Mouse (Mus musculus): ENCODE results near the gene Vgll4. TPM values are rescaled to one million over a fixed set of nuclear protein-coding genes. Genes with fewer than 3 reads are reported as not detected.

The Vgll4 gene
- total RNA-seq, 1 experiment, result 25.5 TPM

GRCm38 (mm10) chr6:114899652-114900051, 70.1 kb downstream of the Vgll4 start:
- DNase-seq (ENCODE audit: low read depth, low spot score), result no peak
- no peaks in the 10 kb centered on the region for H3K36me3 ChIP-seq (ENCODE audit: control insufficient read depth, insufficient read depth, low read length, poor library complexity, severe bottlenecking)

DNA sequence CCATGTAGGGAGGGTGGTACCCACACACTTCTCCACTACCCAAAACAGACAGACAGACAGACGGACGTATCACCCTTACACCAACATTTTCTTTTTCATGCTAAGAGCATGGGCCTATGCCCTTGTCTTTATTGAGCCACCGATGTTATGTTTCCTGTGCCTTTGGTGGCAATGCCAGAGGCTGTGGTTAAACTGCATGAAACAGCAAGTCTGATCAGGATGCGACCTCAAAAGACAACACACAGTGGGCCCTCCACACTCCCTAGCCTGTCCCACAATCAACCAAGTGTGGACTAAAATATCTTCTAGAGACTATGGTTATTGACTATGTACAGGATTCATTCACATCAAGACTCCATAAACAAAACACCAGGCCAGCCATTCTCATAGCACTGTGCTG, 70.8 kb downstream of the Vgll4 start:
- in situ Hi-C loops (cut with MboI; ENCODE audit: low sequenced_read_pairs in 2 of 2, unreplicated experiment in 2 of 2), result no loop called here
- H3K9me3 ChIP-seq (ENCODE audit: control insufficient read depth, insufficient read depth, low read depth, low read length), result no peaks in the 10 kb centered on the region
- peaks cover 0 to 7% of the 10 kb centered on the region in 2 experiments; a peak in 1 of 4 replicates for H3K4me1 ChIP-seq (ENCODE audit: control insufficient read depth in 2 of 2, insufficient read depth in 2 of 2, low read length in 2 of 2, poor library complexity in 1 of 2)
- H3K36me3 ChIP-seq (ENCODE audit: control insufficient read depth, insufficient read depth, low read length, poor library complexity, severe bottlenecking), result no peaks in the 10 kb centered on the region
- no peak overlapping the region for H3K9ac ChIP-seq (ENCODE audit: insufficient read depth, low read depth, low read length, poor library complexity, severe bottlenecking)
- no peak overlapping the region for H3K4me3 ChIP-seq (ENCODE audit: insufficient read depth in 1 of 2, low read depth in 1 of 2, low read length in 2 of 2, poor library complexity in 1 of 2, severe bottlenecking in 1 of 2)
- H3K27ac ChIP-seq (ENCODE audit: insufficient read depth, low read depth, low read length, poor library complexity, severe bottlenecking), result no peak overlapping the region
- TF ChIP-seq CHD2 (IDR thresholded peaks at IDR 0.05; ENCODE audit: low read depth, low read length), result no peak
- no peak for TF ChIP-seq ZC3H11A (IDR thresholded peaks at IDR 0.05; ENCODE audit: borderline replicate concordance, low read depth, low read length)
- no peak for TF ChIP-seq HCFC1 (IDR thresholded peaks at IDR 0.05; ENCODE audit: borderline replicate concordance, insufficient read depth, low read length)
- TF ChIP-seq MAFK (IDR thresholded peaks at IDR 0.05; ENCODE audit: insufficient read depth, low read depth, low read length), result no peak
- TF ChIP-seq ZNF384 (IDR thresholded peaks at IDR 0.05; ENCODE audit: low read depth, low read length), result no peak
- DNase-seq (ENCODE audit: low read depth, low spot score), result no peak

More at GRCm38 (mm10) chr6:114899652-114900051, 70.1 kb downstream of the Vgll4 start:
- in situ Hi-C loops (cut with MboI; ENCODE audit: low sequenced_read_pairs in 2 of 2, unreplicated experiment in 2 of 2), result loop anchor here in 1 of 2 experiments (25.0 kb wide), 1 partner anchor 113 kb away; no protein-coding TSS in a partner anchor
- no peaks in the 10 kb centered on the region for H3K9me3 ChIP-seq (ENCODE audit: control insufficient read depth, insufficient read depth, low read depth, low read length)
- peaks cover 0 to 7% of the 10 kb centered on the region in 2 experiments; a peak in 1 of 4 replicates for H3K4me1 ChIP-seq (ENCODE audit: control insufficient read depth in 2 of 2, insufficient read depth in 2 of 2, low read length in 2 of 2, poor library complexity in 1 of 2)
- 0 out of 2 replicates have a peak overlapping the region, but pooled peaks have one; percentile 21 for H3K9ac ChIP-seq (ENCODE audit: insufficient read depth, low read depth, low read length, poor library complexity, severe bottlenecking)
- no peak overlapping the region for H3K27ac ChIP-seq (ENCODE audit: insufficient read depth, low read depth, low read length, poor library complexity, severe bottlenecking)
- peak overlapping the region; percentile 4 to 39; a peak in 2 of 4 replicates for H3K4me3 ChIP-seq (ENCODE audit: insufficient read depth in 1 of 2, low read depth in 1 of 2, low read length in 2 of 2, poor library complexity in 1 of 2, severe bottlenecking in 1 of 2)
- TF ChIP-seq ZC3H11A (IDR thresholded peaks at IDR 0.05; ENCODE audit: borderline replicate concordance, low read depth, low read length) (no peak), CHD2 (IDR thresholded peaks at IDR 0.05; ENCODE audit: low read depth, low read length) (no peak), MAFK (IDR thresholded peaks at IDR 0.05; ENCODE audit: insufficient read depth, low read depth, low read length) (no peak)

DNA sequence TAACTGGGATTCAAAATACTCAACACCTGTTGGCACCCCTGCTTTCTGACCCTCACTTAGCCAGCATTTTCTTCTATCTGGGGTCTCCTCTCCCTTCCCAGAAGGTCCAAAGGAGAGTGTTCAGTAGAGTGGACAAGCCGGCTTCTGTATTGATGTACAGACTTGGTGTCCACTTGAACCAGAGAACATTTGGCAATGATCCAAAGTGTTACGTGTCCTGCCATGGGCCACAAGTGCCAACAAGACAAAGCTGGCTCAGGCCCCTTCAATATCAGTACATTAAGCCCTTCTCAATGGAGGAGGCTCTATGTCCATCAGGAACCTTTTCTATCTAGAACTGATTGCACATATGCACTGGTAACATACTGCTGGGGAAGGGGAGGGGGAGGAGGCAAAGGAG, 73.5 kb downstream of the Vgll4 start:
- H3K4me1 ChIP-seq (ENCODE audit: control insufficient read depth in 2 of 2, insufficient read depth in 2 of 2, low read length in 2 of 2, poor library complexity in 1 of 2), result peaks cover 0 to 4% of the 10 kb centered on the region in 2 experiments; a peak in 1 of 4 replicates
- H3K27ac ChIP-seq (ENCODE audit: insufficient read depth, low read depth, low read length, poor library complexity, severe bottlenecking), result no peak overlapping the region
- no peaks in the 10 kb centered on the region for H3K36me3 ChIP-seq (ENCODE audit: control insufficient read depth, insufficient read depth, low read length, poor library complexity, severe bottlenecking)
- H3K9me3 ChIP-seq (ENCODE audit: control insufficient read depth, insufficient read depth, low read depth, low read length), result no peaks in the 10 kb centered on the region
- no peak overlapping the region for H3K4me3 ChIP-seq (ENCODE audit: insufficient read depth in 1 of 2, low read depth in 1 of 2, low read length in 2 of 2, poor library complexity in 1 of 2, severe bottlenecking in 1 of 2)
- DNase-seq (ENCODE audit: low read depth, low spot score), result no peak
- in situ Hi-C loops (cut with MboI; ENCODE audit: low sequenced_read_pairs in 2 of 2, unreplicated experiment in 2 of 2), result no loop called here
- TF ChIP-seq HCFC1 (IDR thresholded peaks at IDR 0.05; ENCODE audit: borderline replicate concordance, insufficient read depth, low read length), result no peak
- TF ChIP-seq ZNF384 (IDR thresholded peaks at IDR 0.05; ENCODE audit: low read depth, low read length), result no peak
- TF ChIP-seq CHD2 (IDR thresholded peaks at IDR 0.05; ENCODE audit: low read depth, low read length), result no peak
- TF ChIP-seq MAFK (IDR thresholded peaks at IDR 0.05; ENCODE audit: insufficient read depth, low read depth, low read length), result no peak
- no peak for TF ChIP-seq ZC3H11A (IDR thresholded peaks at IDR 0.05; ENCODE audit: borderline replicate concordance, low read depth, low read length)
- H3K9ac ChIP-seq (ENCODE audit: insufficient read depth, low read depth, low read length, poor library complexity, severe bottlenecking), result no peak overlapping the region

GRCm38 (mm10) chr6:114895191-114895590, 74.6 kb downstream of the Vgll4 start:
- H3K9me3 ChIP-seq (ENCODE audit: control insufficient read depth, insufficient read depth, low read depth, low read length), result no peaks in the 10 kb centered on the region
- in situ Hi-C loops (cut with MboI; ENCODE audit: low sequenced_read_pairs in 2 of 2, unreplicated experiment in 2 of 2), result no loop called here
- H3K36me3 ChIP-seq (ENCODE audit: control insufficient read depth, insufficient read depth, low read length, poor library complexity, severe bottlenecking), result no peaks in the 10 kb centered on the region
- H3K9ac ChIP-seq (ENCODE audit: insufficient read depth, low read depth, low read length, poor library complexity, severe bottlenecking), result no peak overlapping the region
- DNase-seq (ENCODE audit: low read depth, low spot score), result no peak
- H3K4me3 ChIP-seq (ENCODE audit: insufficient read depth in 1 of 2, low read depth in 1 of 2, low read length in 2 of 2, poor library complexity in 1 of 2, severe bottlenecking in 1 of 2), result no peak overlapping the region
- no peak overlapping the region for H3K27ac ChIP-seq (ENCODE audit: insufficient read depth, low read depth, low read length, poor library complexity, severe bottlenecking)
- H3K4me1 ChIP-seq (ENCODE audit: control insufficient read depth in 2 of 2, insufficient read depth in 2 of 2, low read length in 2 of 2, poor library complexity in 1 of 2), result peaks cover under 1 to 3% of the 10 kb centered on the region in 2 experiments; a peak in 2 of 4 replicates
- no peak for TF ChIP-seq ZC3H11A (IDR thresholded peaks at IDR 0.05; ENCODE audit: borderline replicate concordance, low read depth, low read length)
- no peak for TF ChIP-seq MAFK (IDR thresholded peaks at IDR 0.05; ENCODE audit: insufficient read depth, low read depth, low read length)
- no peak for TF ChIP-seq HCFC1 (IDR thresholded peaks at IDR 0.05; ENCODE audit: borderline replicate concordance, insufficient read depth, low read length)
- TF ChIP-seq CHD2 (IDR thresholded peaks at IDR 0.05; ENCODE audit: low read depth, low read length), result no peak
- no peak for TF ChIP-seq ZNF384 (IDR thresholded peaks at IDR 0.05; ENCODE audit: low read depth, low read length)
